Mouse (Mus musculus) cerebellum, postnatal 25 days (tissue): ENCODE measurements at regions not wholly inside any gene's neighbourhood (a gene's known extent, or its start where the extent isn't known, plus 50 kb on each side); places are given as distances from the start of the nearest gene placed in this dataset.

Experiments
- DNase-seq, 2 experiments: peaks; one replicate each; pipeline ENCODE4 v3.0.0; 2021; ENCODE audit warnings: mixed read lengths in 2 of 2

- DNase-seq = no peak
These were observed 462.3 kb upstream of the Pou3f3 start for GRCm38 (mm10) chr1:42233289-42233688.

- DNase-seq = no peak
These were observed 459.0 kb upstream of the Pou3f3 start for GRCm38 (mm10) chr1:42236466-42237010.

- peak in 1 of 2 experiments; percentile 3 for DNase-seq
These were observed 457.2 kb upstream of the Pou3f3 start for GRCm38 (mm10) chr1:42238408-42238807.

- no peak for DNase-seq
These were observed 454.4 kb upstream of the Pou3f3 start for GRCm38 (mm10) chr1:42241172-42241571.

- no peak for DNase-seq
These were observed 453.9 kb upstream of the Pou3f3 start for GRCm38 (mm10) chr1:42241601-42242220.

- no peak for DNase-seq
These were observed 452.7 kb upstream of the Pou3f3 start for GRCm38 (mm10) chr1:42242586-42243457.

- DNase-seq = no peak
These were observed 452.1 kb upstream of the Pou3f3 start for GRCm38 (mm10) chr1:42243458-42243855.

GRCm38 (mm10) chr1:42243878-42244277 is 451.7 kb upstream of the Pou3f3 start:
- DNase-seq = no peak

GRCm38 (mm10) chr1:42252386-42252785 is 443.2 kb upstream of the Pou3f3 start:
- no peak for DNase-seq

- DNase-seq = no peak
These were observed 441.8 kb upstream of the Pou3f3 start for GRCm38 (mm10) chr1:42253786-42254185.

GRCm38 (mm10) chr1:42256911-42257595 is 438.5 kb upstream of the Pou3f3 start:
- DNase-seq = no peak

- no peak for DNase-seq
These were observed 437.6 kb upstream of the Pou3f3 start for GRCm38 (mm10) chr1:42257801-42258593.

- DNase-seq = no peak
These were observed 437.0 kb upstream of the Pou3f3 start for GRCm38 (mm10) chr1:42258594-42258910.

GRCm38 (mm10) chr1:42259216-42259977 is 436.2 kb upstream of the Pou3f3 start:
- DNase-seq = no peak

GRCm38 (mm10) chr1:42260033-42260925 is 435.3 kb upstream of the Pou3f3 start:
- DNase-seq = no peak

GRCm38 (mm10) chr1:42261031-42261430 is 434.5 kb upstream of the Pou3f3 start:
- DNase-seq = no peak

GRCm38 (mm10) chr1:42261800-42262199 is 433.8 kb upstream of the Pou3f3 start:
- peak in 1 of 2 experiments; percentile 5 for DNase-seq

- no peak for DNase-seq
These were observed 433.0 kb upstream of the Pou3f3 start for GRCm38 (mm10) chr1:42262606-42263005.

- DNase-seq = no peak
These were observed 418.4 kb upstream of the Pou3f3 start for GRCm38 (mm10) chr1:42277130-42277529.

- DNase-seq = no peak
These were observed 399.7 kb upstream of the Pou3f3 start for GRCm38 (mm10) chr1:42295841-42296240.

GRCm38 (mm10) chr1:42309251-42309650 is 386.3 kb upstream of the Pou3f3 start:
- DNase-seq = peak in 1 of 2 experiments; percentile 5
